Mouse (Mus musculus) small intestine, adult 2 months (tissue): Measurements from ENCODE around the gene Ndrg2. TPM values are rescaled to one million over a fixed set of nuclear protein-coding genes. Genes with fewer than 3 reads are reported as not detected.

Experiments
- H3K27ac ChIP-seq: fragments of 200-500 bp; 2 replicates; pipeline ENCODE4 v1.5.1; 2012; ENCODE audit warnings: low read depth, low read length, control low read depth, inconsistent platforms; ENCODE audit not compliant: insufficient read depth
- H3K27me3 ChIP-seq: fragments of 200-500 bp; 2 replicates; pipeline ENCODE4 v1.6.1; 2012; ENCODE audit warnings: mild to moderate bottlenecking, moderate library complexity, low read length, inconsistent platforms; ENCODE audit not compliant: control insufficient read depth, insufficient read depth
- H3K36me3 ChIP-seq: fragments of 200-500 bp; 2 replicates; pipeline ENCODE4 v1.6.1; 2012; ENCODE audit warnings: mild to moderate bottlenecking, low read length, control low read depth, inconsistent platforms; ENCODE audit not compliant: control insufficient read depth, insufficient read depth
- H3K4me1 ChIP-seq: fragments of 200-500 bp; 2 replicates; pipeline ENCODE4 v1.6.1; 2012; ENCODE audit warnings: low read length, inconsistent platforms, mixed read lengths; ENCODE audit not compliant: control insufficient read depth, insufficient read depth, insufficient read length
- H3K4me3 ChIP-seq: fragments of 200-500 bp; 2 replicates; pipeline ENCODE4 v1.5.1; 2012; ENCODE audit warnings: low read depth, mild to moderate bottlenecking, control low read depth, inconsistent platforms, low read length, moderate library complexity
- CTCF ChIP-seq: fragments of 200-500 bp; IDR thresholded peaks from 2 replicates; pipeline ENCODE4 v1.5.1; 2012; ENCODE audit warnings: low read depth, mild to moderate bottlenecking, control low read depth, inconsistent platforms, low read length, moderate library complexity, mixed read lengths; ENCODE audit not compliant: insufficient replicate concordance, insufficient read length; ENCODE audit errors: extremely low read depth
- POLR2A ChIP-seq: fragments of 200-500 bp; IDR thresholded peaks from 2 replicates; pipeline ENCODE4 v1.6.1; 2012; ENCODE audit warnings: low read depth, mild to moderate bottlenecking, control low read depth, inconsistent platforms, low read length, moderate library complexity
- WGBS: fragments of 180-500 bp; shearing (Covaris S2); methylation state at CpG from one replicate; pipeline ENCODE4 v1.1.7; 2018; 5-methylcytosine and 5-hydroxymethylcytosine counted together
- polyA plus RNA-seq: library from polyadenylated mRNA; depleted of rRNA; stranded (reverse); fragments of >200 nt; gene quantifications from 2 replicates; pipeline ENCODE4 v1.2.3, GENCODE M21; 2012

Ndrg2 gene
- polyA plus RNA-seq, 1 experiment = 32.9 TPM

- Histone ChIP-seq H3K4me1 (no peaks in the 10 kb centered on the region), H3K27me3 (no peaks in the 10 kb centered on the region), H3K4me3 (no peak overlapping the region), H3K27ac (no peak overlapping the region), H3K36me3 (no peaks in the 10 kb centered on the region)
- TF ChIP-seq CTCF (no peak), POLR2A (no peak)
- 91% methylated on average over 1 of the region's 1 CpGs for WGBS
These were observed 14.6 kb downstream of the Ndrg2 start for GRCm38 (mm10) chr14:51899351-51899750.

DNA sequence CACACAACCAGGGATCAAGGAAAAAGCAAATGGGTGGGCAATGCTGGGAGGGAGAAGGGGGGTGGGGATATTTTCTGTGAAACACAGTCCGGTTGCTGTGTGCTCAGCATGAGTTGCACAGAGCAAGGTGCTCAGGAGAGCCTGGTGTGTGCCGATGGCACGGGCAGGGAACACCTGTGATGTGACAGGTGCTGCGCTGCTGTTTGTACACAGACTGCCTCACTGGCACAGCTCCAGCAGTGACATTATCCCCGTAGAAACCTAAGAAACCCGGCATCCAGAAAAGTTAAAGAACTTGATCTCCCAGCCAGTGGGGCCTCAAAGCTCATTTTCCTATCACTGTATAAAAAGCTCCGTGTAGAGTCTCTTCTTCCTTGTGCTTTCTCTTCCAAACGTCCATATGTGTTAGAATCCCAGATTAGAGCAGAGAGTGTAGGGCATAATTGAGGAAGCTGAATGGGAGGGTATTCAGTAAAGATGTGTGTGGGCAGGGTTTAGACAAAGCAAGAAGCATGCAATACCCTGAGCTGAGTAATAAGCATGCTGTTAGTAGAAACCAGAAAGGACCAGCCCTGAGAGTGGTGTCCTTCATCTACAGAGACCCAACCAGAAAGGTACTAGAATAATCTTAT is 17.3 kb downstream of the Ndrg2 start:
- 21% methylated on average over 8 of the region's 8 CpGs for WGBS
- H3K36me3 ChIP-seq = peaks cover 5% of the 10 kb centered on the region
- no peak overlapping the region for H3K27ac ChIP-seq
- no peaks in the 10 kb centered on the region for H3K4me1 ChIP-seq
- H3K4me3 ChIP-seq = no peak overlapping the region
- H3K27me3 ChIP-seq = no peaks in the 10 kb centered on the region
- no peak for TF ChIP-seq CTCF
- no peak for TF ChIP-seq POLR2A

- no peak overlapping the region for H3K27ac ChIP-seq
- TF ChIP-seq CTCF = no peak
- TF ChIP-seq POLR2A = no peak
These were observed 17.9 kb downstream of the Ndrg2 start for GRCm38 (mm10) chr14:51896019-51896418.

DNA sequence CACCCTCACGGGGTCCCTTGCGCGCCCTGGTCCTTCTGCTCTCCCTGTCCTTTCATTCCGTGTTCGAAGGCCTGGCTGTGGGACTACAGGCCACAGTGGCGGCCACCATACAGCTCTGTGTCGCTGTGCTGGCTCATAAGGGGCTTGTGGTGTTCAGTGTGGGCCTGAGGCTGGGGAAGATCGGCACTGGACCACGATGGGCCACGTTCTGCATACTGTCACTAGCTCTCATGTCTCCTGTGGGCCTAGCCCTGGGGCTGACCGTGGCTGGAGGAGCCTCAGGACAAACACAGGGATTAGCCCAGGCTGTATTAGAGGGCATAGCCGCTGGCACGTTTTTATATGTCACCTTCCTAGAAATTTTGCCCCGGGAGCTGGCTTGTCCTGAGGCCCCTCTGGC is 18.9 kb downstream of the Ndrg2 start:
- H3K4me3 ChIP-seq = no peak overlapping the region
- no peaks in the 10 kb centered on the region for H3K27me3 ChIP-seq
- no peak overlapping the region for H3K27ac ChIP-seq
- TF ChIP-seq POLR2A = no peak
- no peak for TF ChIP-seq CTCF
- no peaks in the 10 kb centered on the region for H3K4me1 ChIP-seq
- H3K36me3 ChIP-seq = peaks cover 19% of the 10 kb centered on the region
- WGBS = 90% methylated on average over 14 of the region's 14 CpGs

More at GRCm38 (mm10) chr14:51896019-51896418, 17.9 kb downstream of the Ndrg2 start:
- Histone ChIP-seq H3K4me3 (no peak overlapping the region), H3K36me3 (peaks cover 11% of the 10 kb centered on the region), H3K4me1 (no peaks in the 10 kb centered on the region), H3K27me3 (no peaks in the 10 kb centered on the region)
- 35% methylated on average over 6 of the region's 6 CpGs for WGBS

DNA sequence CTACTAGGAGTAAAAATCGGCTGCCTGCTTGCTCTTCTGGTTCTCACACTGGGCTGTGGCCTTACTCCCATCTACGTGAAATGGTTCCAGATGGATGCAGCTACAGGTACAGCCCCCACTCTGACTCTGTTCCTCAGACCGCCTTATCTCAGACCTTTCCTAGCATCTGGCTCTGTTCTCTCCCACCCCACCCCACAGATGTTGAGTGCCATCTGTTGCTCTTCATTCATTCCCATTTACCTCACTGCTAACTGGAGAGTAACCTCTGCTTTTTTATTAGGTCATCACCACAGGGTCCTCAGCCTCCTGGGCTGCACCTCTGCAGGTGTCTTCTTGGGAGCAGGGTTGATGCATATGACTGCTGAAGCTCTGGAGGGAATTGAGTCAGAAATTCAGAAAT is 20.1 kb downstream of the Ndrg2 start:
- TF ChIP-seq CTCF (no peak), POLR2A (no peak)
- Histone ChIP-seq H3K4me3 (no peak overlapping the region), H3K36me3 (peaks cover 31% of the 10 kb centered on the region), H3K27me3 (no peaks in the 10 kb centered on the region), H3K27ac (no peak overlapping the region), H3K4me1 (no peaks in the 10 kb centered on the region)
- whole genome bisulfite sequencing = 84% methylated on average over 3 of the region's 3 CpGs

DNA sequence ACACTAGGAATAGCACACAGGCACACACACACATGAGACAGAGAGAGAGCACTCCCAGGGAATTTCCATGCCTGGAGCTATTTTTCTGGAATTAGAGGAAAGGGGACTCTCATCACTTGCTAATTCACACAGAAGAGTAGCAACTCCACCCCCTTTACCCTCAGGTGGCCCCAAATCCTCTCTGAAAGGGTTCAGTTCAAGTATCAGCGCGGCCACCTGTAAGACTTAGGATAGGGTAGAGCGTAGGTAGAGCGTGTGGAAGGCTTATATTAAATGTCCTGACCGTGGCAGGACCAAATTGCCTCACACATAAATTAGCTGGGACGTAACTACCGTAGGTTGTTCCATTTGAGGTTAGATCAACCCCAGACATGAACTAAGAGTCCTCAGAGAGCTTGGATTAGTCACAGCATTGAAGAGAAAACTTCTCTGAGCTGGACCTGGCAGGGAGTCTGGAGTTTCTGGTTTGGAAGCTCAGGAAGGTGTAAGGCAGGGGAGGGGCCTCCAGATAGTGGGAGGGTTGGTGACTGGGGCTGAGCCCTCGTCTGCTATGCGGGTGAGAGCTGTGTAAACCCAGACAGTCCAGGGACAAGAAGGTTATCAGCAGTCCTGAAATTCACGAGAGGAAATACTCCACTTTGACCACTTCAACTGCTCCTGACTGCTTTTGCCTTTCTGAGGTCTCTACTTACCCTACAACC is 20.7 kb downstream of the Ndrg2 start:
- Histone ChIP-seq H3K4me3 (no peak overlapping the region), H3K27me3 (no peaks in the 10 kb centered on the region), H3K27ac (no peak overlapping the region), H3K36me3 (peaks cover 35% of the 10 kb centered on the region), H3K4me1 (no peaks in the 10 kb centered on the region)
- 65% methylated on average over 10 of the region's 10 CpGs for WGBS
- TF ChIP-seq CTCF (no peak), POLR2A (no peak)

DNA sequence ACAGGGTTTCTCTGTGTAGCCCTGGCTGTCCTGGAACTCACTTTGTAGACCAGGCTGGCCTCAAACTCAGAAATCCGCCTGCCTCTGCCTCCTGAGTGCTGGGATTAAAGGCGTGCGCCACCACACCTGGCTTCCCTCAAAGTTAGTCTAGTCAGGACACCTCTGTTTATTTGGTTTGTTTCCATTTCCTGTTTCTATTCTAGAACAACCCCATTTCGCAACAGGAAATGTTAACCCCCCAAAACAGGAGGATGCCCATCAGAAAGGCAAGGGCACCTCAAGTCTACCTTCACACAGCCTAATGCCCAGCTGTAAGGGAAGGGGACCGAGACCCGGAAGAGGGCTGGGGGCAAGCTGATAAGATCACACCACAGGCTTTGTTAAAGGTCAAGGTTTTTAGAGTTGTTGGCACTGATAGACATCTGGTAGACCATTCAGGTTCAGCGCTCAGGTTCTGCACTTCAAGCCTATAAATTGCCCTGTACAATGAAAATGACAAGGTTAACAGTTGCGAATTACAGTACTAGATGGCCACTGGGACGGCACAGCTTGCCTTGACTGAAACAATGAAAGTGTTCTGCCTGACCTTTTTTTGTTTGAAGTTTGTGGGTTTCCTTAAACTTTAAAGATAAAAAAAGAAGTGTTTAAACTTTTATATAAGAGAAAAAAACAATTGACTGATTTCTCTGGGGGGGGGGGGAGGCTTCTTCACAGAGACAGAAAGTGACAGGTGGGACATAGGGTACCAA is 21.6 kb downstream of the Ndrg2 start, which contains the start of gene Slc39a2:
Slc39a2 (plus strand) TSS at position 699 of the 749 bp plus-strand sequence.
- no peaks in the 10 kb centered on the region for H3K27me3 ChIP-seq
- no peak for TF ChIP-seq CTCF
- TF ChIP-seq POLR2A = no peak
- no peaks in the 10 kb centered on the region for H3K4me1 ChIP-seq
- H3K4me3 ChIP-seq = no peak within 1 kb of the TSS
- no peak within 1 kb of the TSS for H3K27ac ChIP-seq
- H3K36me3 ChIP-seq = peaks cover 40% of the 10 kb centered on the region
- 88% methylated on average over 9 of the region's 9 CpGs for WGBS
